Mouse (Mus musculus) neural tube, embryonic 15.5 days (tissue): Measurements from ENCODE around the gene Ptpa. TPM values are rescaled to one million over a fixed set of nuclear protein-coding genes. Genes with fewer than 3 reads are reported as not detected.

Source experiments
- ATAC-seq: fragments of 200-750 bp; cut with Nextera tagmentation; 2 replicates; pipeline ENCODE4 v1.8.0; 2017; ENCODE audit warnings: mild to moderate bottlenecking, moderate TSS enrichment, moderate library complexity; ENCODE audit not compliant: low FRiP score
- H3K27ac ChIP-seq: fragments of 300-500 bp; sonication (generic); replicated peaks from 2 replicates; pipeline ENCODE4 v1.5.1; 2015; ENCODE audit warnings: mild to moderate bottlenecking, inconsistent platforms
- H3K27me3 ChIP-seq: fragments of 300-500 bp; sonication (generic); replicated peaks from 2 replicates; pipeline ENCODE4 v1.6.1; 2015; ENCODE audit warnings: inconsistent platforms
- H3K36me3 ChIP-seq: fragments of 300-500 bp; sonication (generic); 2 replicates; pipeline ENCODE4 v1.6.1; 2015; ENCODE audit warnings: inconsistent platforms
- H3K4me1 ChIP-seq: fragments of 300-500 bp; sonication (generic); 2 replicates; pipeline ENCODE4 v1.6.1; 2015; ENCODE audit warnings: inconsistent platforms
- H3K4me2 ChIP-seq: fragments of 300-500 bp; sonication (generic); 2 replicates; pipeline ENCODE4 v1.6.1; 2015; ENCODE audit warnings: inconsistent platforms, mild to moderate bottlenecking, moderate library complexity
- H3K4me3 ChIP-seq: fragments of 300-500 bp; sonication (generic); replicated peaks from 2 replicates; pipeline ENCODE4 v1.5.1; 2015; ENCODE audit warnings: mild to moderate bottlenecking, inconsistent platforms
- H3K9ac ChIP-seq: fragments of 300-500 bp; sonication (generic); replicated peaks from 2 replicates; pipeline ENCODE4 v1.6.1; 2015; ENCODE audit warnings: mild to moderate bottlenecking, inconsistent platforms
- H3K9me3 ChIP-seq: fragments of 300-500 bp; sonication (generic); replicated peaks from 2 replicates; pipeline ENCODE4 v1.6.1; 2016; ENCODE audit warnings: inconsistent platforms
- WGBS: fragments of 180-500 bp; shearing (Covaris S2); methylation state at CpG from one replicate; pipeline ENCODE4 v1.1.7; 2015; ENCODE audit warnings: mixed read lengths; 5-methylcytosine and 5-hydroxymethylcytosine counted together
- polyA plus RNA-seq: library from polyadenylated mRNA; unstranded; fragments of >200 nt; fragmentation: Nextera tagmentation; extraction: Ambion mirVana; gene quantifications from 2 replicates; pipeline ENCODE4 v1.2.1, GENCODE M21; 2015

The Ptpa gene
- polyA plus RNA-seq, 1 experiment from 2014 or later = 138 TPM

- Histone ChIP-seq H3K27ac (peak overlapping the region; percentile 94), H3K4me1 (peaks cover 56% of the 10 kb centered on the region), H3K9me3 (no peaks in the 10 kb centered on the region), H3K27me3 (no peaks in the 10 kb centered on the region), H3K4me2 (peak overlapping the region; percentile 46), H3K36me3 (peaks cover 45% of the 10 kb centered on the region), H3K4me3 (no peak overlapping the region), H3K9ac (peak overlapping the region; percentile 28; the same call in 1 of the 2 replicates)
- ATAC-seq = peak; percentile 45; the same call in 1 of the 2 replicates
- WGBS = 16% methylated on average over 12 of the region's 12 CpGs
Measured at GRCm38 (mm10) chr2:30440701-30441517, 25.1 kb downstream of the Ptpa start.

DNA sequence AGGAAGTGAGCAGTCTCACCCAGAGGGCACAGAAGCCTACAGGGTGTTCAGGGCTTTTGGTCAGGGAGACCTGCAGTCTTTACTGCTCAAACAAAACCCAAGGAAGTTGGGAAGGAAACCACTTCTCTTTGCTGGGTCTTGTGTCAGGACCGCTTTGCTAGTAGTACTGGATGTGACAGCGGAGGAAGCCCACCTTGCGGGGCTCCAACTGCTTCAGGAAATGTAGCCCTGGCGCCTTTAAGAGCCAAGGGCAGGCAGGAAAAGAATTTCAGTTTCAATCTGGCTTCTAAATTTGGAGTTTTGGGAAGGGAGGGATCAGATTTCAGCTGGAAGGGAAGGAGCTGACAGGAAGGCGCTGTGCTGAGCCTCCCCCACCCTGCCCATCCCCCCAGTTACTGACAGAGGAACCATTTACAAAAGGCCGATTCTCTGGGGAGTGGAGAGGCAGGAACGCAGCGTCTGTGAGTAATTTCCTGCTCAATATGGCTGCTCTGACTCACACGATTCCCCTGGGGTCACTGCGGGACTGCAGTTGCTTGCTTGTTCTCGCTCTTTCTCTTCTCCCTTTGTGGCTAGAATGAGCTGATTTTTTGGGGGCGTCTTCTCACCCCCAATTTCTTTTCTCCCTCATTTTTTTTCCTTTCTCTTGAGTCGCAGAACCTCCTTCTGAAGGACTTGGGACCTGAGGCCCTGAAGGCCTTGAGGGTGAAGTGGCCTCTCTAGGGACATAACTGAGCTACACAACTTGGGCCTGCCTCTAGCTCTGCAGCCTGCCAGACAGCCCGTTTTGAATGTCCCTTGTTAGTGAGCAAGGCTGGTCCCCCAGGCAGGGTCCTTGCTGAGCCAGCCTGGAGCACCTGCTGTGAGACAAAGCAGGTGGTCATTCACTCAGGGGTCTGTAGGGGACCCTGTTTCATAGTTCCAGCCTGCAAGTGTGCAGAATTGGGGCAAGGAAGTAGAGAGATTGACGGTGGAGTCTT is 26.0 kb downstream of the Ptpa start:
- peak; percentile 75 for ATAC-seq
- Histone ChIP-seq H3K9me3 (no peaks in the 10 kb centered on the region), H3K27me3 (no peaks in the 10 kb centered on the region), H3K4me3 (0 out of 2 replicates have a peak overlapping the region, but pooled peaks have one; percentile 5), H3K4me2 (peak overlapping the region; percentile 46), H3K27ac (peak overlapping the region; percentile 94), H3K4me1 (peaks cover 56% of the 10 kb centered on the region), H3K9ac (peak overlapping the region; percentile 40), H3K36me3 (peaks cover 51% of the 10 kb centered on the region)
- WGBS = 4% methylated on average over 15 of the region's 15 CpGs

DNA sequence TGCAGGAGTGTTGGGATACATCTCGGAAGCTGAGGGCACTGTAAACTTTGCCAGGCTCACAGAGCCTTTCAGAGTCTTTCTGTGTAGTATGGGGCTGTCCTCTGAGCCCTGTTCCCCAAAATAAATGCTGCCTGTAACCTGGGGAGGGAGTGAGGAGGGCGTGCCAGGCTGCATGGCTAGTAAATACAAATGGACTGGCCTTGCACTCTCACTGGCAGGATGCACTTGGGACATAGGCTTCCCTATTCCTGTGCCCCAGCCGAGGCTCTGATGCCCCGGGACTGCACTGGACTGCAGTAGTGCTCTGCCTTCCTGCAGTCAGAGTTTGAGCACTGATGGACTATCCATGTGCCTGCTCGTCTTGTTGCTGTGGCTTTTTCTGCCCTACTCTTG is 26.7 kb downstream of the Ptpa start:
- 49% methylated on average over 5 of the region's 5 CpGs for WGBS
- ATAC-seq = no peak
- H3K9ac ChIP-seq = peak overlapping the region; percentile 40
- H3K27me3 ChIP-seq = no peaks in the 10 kb centered on the region
- H3K36me3 ChIP-seq = peaks cover 48% of the 10 kb centered on the region
- H3K4me3 ChIP-seq = no peak overlapping the region
- peak overlapping the region; percentile 46 for H3K4me2 ChIP-seq
- H3K4me1 ChIP-seq = peaks cover 56% of the 10 kb centered on the region
- peak overlapping the region; percentile 94 for H3K27ac ChIP-seq
- no peaks in the 10 kb centered on the region for H3K9me3 ChIP-seq

DNA sequence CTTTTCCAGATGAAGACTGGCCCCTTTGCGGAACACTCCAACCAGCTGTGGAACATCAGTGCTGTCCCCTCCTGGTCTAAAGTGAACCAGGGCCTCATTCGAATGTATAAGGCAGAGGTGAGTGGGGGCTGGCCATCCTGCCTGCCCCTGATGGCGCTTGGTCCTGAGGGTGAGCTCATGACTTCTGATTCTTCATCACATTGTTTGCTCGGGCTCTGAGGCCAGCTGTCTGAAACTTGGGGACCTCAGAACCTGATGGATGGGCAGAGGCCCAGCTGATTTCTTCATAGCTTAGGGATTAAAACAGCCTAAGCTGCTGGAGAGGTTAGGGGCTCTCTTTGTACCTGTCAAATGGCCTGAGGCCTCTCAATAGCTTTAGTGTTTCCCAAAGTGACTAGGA is 27.4 kb downstream of the Ptpa start:
- Histone ChIP-seq H3K27ac (peak overlapping the region; percentile 94), H3K36me3 (peaks cover 41% of the 10 kb centered on the region), H3K9ac (peak overlapping the region; percentile 23; the same call in 1 of the 2 replicates), H3K4me2 (no peak overlapping the region), H3K9me3 (no peaks in the 10 kb centered on the region), H3K4me3 (no peak overlapping the region), H3K27me3 (no peaks in the 10 kb centered on the region), H3K4me1 (peaks cover 56% of the 10 kb centered on the region)
- ATAC-seq = no peak
- 79% methylated on average over 4 of the region's 4 CpGs for WGBS

DNA sequence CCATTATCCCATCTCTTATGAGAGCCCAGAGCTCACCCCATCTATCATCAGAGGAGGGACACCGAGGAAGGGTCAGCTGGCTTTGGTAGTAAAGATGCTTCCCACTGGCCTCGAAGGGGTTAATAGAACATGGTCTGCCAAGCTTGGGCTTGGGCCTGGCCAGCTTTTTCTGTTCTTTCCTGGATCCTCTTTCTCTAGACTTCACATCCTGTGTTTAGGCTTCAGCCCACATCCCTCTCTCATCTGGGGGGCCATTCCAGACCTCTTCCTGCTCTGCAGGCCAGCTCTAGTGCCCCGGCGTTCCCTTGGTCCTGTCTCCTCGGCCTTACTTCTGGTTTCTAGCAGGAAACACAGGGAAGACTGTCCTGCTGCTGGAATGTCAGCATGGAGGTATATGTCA is 28.2 kb downstream of the Ptpa start:
- ATAC-seq = no peak
- Histone ChIP-seq H3K4me1 (peaks cover 56% of the 10 kb centered on the region), H3K27ac (peak overlapping the region; percentile 94; the same call in 1 of the 2 replicates), H3K4me2 (no peak overlapping the region), H3K9ac (0 out of 2 replicates have a peak overlapping the region, but pooled peaks have one; percentile 14), H3K27me3 (no peaks in the 10 kb centered on the region), H3K9me3 (no peaks in the 10 kb centered on the region), H3K36me3 (peaks cover 37% of the 10 kb centered on the region), H3K4me3 (no peak overlapping the region)
- 91% methylated on average over 5 of the region's 5 CpGs for WGBS

DNA sequence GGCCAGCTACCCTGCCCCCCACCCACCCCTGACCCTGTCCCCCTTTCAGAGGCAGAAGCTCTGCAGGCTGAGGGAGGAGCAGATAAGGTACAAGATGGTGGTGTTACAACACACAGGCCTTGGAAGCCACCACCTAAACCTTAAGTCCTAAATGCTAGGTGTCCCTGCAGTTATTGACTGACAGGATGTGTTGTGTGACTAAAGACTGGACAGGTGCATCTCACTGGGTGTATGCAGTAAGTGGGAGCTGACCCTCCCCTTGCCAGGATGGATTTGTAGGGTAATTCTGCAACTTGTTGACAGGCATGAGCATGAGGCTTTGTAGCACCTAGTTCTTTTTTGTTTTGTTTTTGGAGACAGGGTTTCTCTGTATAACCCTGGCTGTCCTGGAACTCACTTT is 28.6 kb downstream of the Ptpa start:
- Histone ChIP-seq H3K27ac (0 out of 2 replicates have a peak overlapping the region, but pooled peaks have one; percentile 2), H3K9me3 (no peaks in the 10 kb centered on the region), H3K9ac (0 out of 2 replicates have a peak overlapping the region, but pooled peaks have one; percentile 14), H3K36me3 (peaks cover 35% of the 10 kb centered on the region), H3K27me3 (no peaks in the 10 kb centered on the region), H3K4me3 (no peak overlapping the region), H3K4me1 (peaks cover 55% of the 10 kb centered on the region), H3K4me2 (no peak overlapping the region)
- ATAC-seq = no peak

DNA sequence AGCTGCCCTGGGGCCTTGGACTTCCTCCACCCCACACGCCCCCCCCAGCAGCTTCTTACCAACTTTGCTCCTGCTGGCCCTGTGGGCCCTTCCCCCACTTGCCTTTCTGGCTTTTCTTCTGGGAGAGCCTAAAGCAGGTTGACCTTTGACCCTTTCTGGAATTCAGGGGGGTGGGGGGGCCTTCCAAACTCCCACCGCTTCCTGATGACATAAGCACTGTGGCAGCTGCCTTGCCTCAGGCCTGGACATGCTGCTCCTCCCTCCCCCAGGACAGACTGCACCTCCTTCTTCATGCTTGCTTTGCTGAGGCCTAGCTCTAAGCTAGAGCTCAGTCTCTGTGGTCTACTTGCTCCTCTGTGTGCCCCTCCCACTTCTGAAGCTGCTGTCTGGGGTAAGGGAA is 29.5 kb downstream of the Ptpa start:
- WGBS = 28% methylated on average over 2 of the region's 2 CpGs
- ATAC-seq = no peak
- no peak overlapping the region for H3K4me2 ChIP-seq
- H3K36me3 ChIP-seq = peaks cover 38% of the 10 kb centered on the region
- no peak overlapping the region for H3K4me3 ChIP-seq
- no peaks in the 10 kb centered on the region for H3K9me3 ChIP-seq
- no peak overlapping the region for H3K9ac ChIP-seq
- H3K27ac ChIP-seq = peak overlapping the region; percentile 20; the same call in 1 of the 2 replicates
- H3K4me1 ChIP-seq = peaks cover 47% of the 10 kb centered on the region
- no peaks in the 10 kb centered on the region for H3K27me3 ChIP-seq

GRCm38 (mm10) chr2:30446891-30447826 is 31.3 kb downstream of the Ptpa start:
- H3K27me3 ChIP-seq = no peaks in the 10 kb centered on the region
- no peak overlapping the region for H3K4me3 ChIP-seq
- H3K4me1 ChIP-seq = peaks cover 28% of the 10 kb centered on the region
- H3K27ac ChIP-seq = 0 out of 2 replicates have a peak overlapping the region, but pooled peaks have one; percentile 18
- no peaks in the 10 kb centered on the region for H3K9me3 ChIP-seq
- WGBS = 80% methylated on average over 10 of the region's 10 CpGs
- ATAC-seq = no peak
- no peak overlapping the region for H3K9ac ChIP-seq
- H3K36me3 ChIP-seq = peaks cover 42% of the 10 kb centered on the region
- H3K4me2 ChIP-seq = no peak overlapping the region

DNA sequence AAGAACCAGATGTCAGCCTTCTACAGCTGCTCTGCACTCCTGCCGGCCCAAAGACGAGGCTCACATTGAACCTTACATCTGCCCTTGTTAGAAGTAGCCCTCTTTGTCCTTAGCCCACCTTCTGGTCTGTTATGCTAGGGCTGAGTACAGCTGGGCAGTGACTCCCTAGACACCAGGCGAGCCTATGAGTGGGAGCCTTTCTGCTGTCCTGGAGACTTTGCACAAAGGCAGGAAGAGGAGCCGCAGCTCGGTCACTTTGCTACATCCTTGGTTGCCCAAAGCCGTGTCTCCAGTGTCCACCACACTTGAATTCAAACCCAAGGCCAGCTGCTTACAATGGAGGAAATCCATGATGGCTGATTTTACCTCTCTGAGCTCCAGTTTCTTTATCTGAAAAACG is 32.5 kb downstream of the Ptpa start:
- Histone ChIP-seq H3K36me3 (peaks cover 38% of the 10 kb centered on the region), H3K4me2 (no peak overlapping the region), H3K9me3 (no peaks in the 10 kb centered on the region), H3K27ac (no peak overlapping the region), H3K27me3 (no peaks in the 10 kb centered on the region), H3K9ac (no peak overlapping the region), H3K4me3 (no peak overlapping the region), H3K4me1 (peaks cover 16% of the 10 kb centered on the region)
- no peak for ATAC-seq
- WGBS = 97% methylated on average over 7 of the region's 7 CpGs

- WGBS = 61% methylated on average over 1 of the region's 1 CpGs
- H3K9ac ChIP-seq = no peak overlapping the region
Measured at GRCm38 (mm10) chr2:30450530-30450929, 34.7 kb downstream of the Ptpa start.

More at GRCm38 (mm10) chr2:30450530-30450929, 34.7 kb downstream of the Ptpa start:
- Histone ChIP-seq H3K27ac (no peak overlapping the region), H3K36me3 (peaks cover 27% of the 10 kb centered on the region), H3K9me3 (no peaks in the 10 kb centered on the region), H3K4me3 (no peak overlapping the region), H3K27me3 (no peaks in the 10 kb centered on the region), H3K4me2 (no peak overlapping the region), H3K4me1 (no peaks in the 10 kb centered on the region)
- no peak for ATAC-seq
